Mouse (Mus musculus) lung, postnatal 0 days (tissue): ENCODE measurements around the gene Iscu.

Experiments used
- CTCF ChIP-seq: IDR thresholded peaks from 2 replicates; pipeline ENCODE4 v1.5.1; 2016; ENCODE audit warnings: antibody characterized with exemption, mild to moderate bottlenecking
- EP300 ChIP-seq: IDR thresholded peaks from 2 replicates; pipeline ENCODE4 v1.6.1; 2016; ENCODE audit warnings: antibody characterized with exemption, mild to moderate bottlenecking, control low read depth

DNA sequence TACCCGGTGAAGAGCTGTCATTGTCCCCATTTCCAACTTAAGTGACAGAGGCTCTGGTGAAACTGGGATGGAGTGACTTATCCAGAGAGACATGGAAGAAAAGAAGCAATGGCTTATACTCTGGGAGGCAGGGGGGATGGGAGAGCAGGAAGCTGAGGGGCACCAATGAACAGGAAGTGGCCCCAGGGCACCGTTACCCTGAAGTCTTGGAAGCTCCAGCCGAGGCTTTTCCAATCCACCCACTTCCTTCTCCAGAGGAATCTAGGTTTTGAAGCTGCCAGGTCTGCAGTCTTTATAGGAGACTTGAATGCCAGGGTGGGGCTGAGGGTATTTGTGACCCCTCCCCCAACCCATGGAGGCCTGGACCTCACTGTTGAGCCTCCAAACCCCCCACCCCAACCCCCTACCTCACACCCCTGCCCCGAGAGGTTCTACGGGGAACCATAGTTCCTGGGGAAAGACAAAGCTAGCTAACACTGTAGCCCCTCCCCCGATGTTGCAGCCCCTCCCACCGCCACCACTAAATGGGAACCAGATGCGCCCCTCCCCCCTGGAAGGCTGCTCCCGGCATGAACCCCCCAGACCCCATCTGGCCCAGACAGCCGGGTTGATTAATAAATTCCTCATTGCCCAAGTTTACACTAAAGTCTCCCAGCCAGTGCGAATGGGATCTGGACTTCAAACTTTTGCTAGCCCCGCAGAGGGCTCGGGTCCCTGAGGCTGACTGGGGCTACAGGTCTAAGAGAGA lies 24.0 kb downstream of the Iscu start:
- TF ChIP-seq CTCF (no peak), EP300 (no peak)
